Mouse (Mus musculus): Measurements from ENCODE around the gene Vcl. TPM values are rescaled to one million over a fixed set of nuclear protein-coding genes. Genes with fewer than 3 reads are reported as not detected.

Gene Vcl
- total and polyA plus RNA-seq, 3 experiments, result 62.4 to 103 (median 102) TPM

GRCm38 (mm10) chr14:20891941-20892402 lies 37.2 kb upstream of the Vcl start:
- H3K27ac ChIP-seq, result peak overlapping the region; percentile 67
- TF ChIP-seq EP300 (IDR thresholded peaks at IDR 0.05; ENCODE audit: insufficient read depth, low read depth, low read length) (no peak), POLR2A (IDR thresholded peaks at IDR 0.05; ENCODE audit: insufficient read depth, low read depth, low read length) (no peak), CTCF (IDR thresholded peaks at IDR 0.05) (no peak)
- no peaks in the 10 kb centered on the region for H3K79me2 ChIP-seq (replicated peaks; ENCODE audit: control insufficient read depth, insufficient read depth, low read length)
- H3K9ac ChIP-seq (ENCODE audit: low read depth, low read length), result no peak overlapping the region
- intact Hi-C loops (cut with DNase I), result no loop called here
- WGBS, result 22% methylated on average over 9 of the region's 9 CpGs
- no peak overlapping the region for H3K4me3 ChIP-seq
- peaks cover 10% of the 10 kb centered on the region for H3K4me1 ChIP-seq (ENCODE audit: control insufficient read depth, insufficient read depth, low read length)
- peak in 1 of 2 experiments; percentile 39 for DNase-seq
- peaks cover 2% of the 10 kb centered on the region for H3K36me3 ChIP-seq (ENCODE audit: control insufficient read depth, insufficient read depth, low read length)
- H3K27me3 ChIP-seq (ENCODE audit: control insufficient read depth, insufficient read depth, low read length), result no peaks in the 10 kb centered on the region

DNA sequence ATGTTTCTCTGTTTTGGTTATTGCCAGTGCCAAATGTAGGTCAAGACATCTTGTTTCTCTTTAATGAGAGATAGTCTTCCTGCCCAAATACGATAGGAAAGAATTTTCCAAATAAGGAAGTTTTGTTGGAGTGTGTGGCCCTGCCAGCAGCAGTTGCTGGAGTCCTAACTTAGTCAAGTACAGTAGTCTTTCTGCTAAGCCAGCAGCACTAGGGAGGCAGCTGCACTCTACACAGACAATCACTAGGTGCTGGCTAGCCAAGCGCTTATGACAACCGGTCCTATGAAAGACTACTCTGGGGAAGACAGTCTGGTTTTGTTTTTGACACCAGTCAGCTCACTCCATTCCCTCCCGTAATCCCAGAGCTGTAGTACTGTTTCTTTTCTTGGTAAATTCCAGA lies 35.4 kb upstream of the Vcl start:
- peaks cover 2% of the 10 kb centered on the region for H3K36me3 ChIP-seq (ENCODE audit: control insufficient read depth, insufficient read depth, low read length)
- TF ChIP-seq CTCF (IDR thresholded peaks at IDR 0.05), result no peak
- no peak for TF ChIP-seq POLR2A (IDR thresholded peaks at IDR 0.05; ENCODE audit: insufficient read depth, low read depth, low read length)
- TF ChIP-seq EP300 (IDR thresholded peaks at IDR 0.05; ENCODE audit: insufficient read depth, low read depth, low read length), result no peak
- DNase-seq, result peak in 1 of 2 experiments; percentile 28
- 16% methylated on average over 4 of the region's 4 CpGs for WGBS
- H3K27me3 ChIP-seq (ENCODE audit: control insufficient read depth, insufficient read depth, low read length), result no peaks in the 10 kb centered on the region
- peaks cover 10% of the 10 kb centered on the region for H3K4me1 ChIP-seq (ENCODE audit: control insufficient read depth, insufficient read depth, low read length)
- intact Hi-C loops (cut with DNase I), result no loop called here
- no peaks in the 10 kb centered on the region for H3K79me2 ChIP-seq (replicated peaks; ENCODE audit: control insufficient read depth, insufficient read depth, low read length)
- H3K27ac ChIP-seq, result peak overlapping the region; percentile 67
- 0 out of 2 replicates have a peak overlapping the region, but pooled peaks have one; percentile 48 for H3K9ac ChIP-seq (ENCODE audit: low read depth, low read length)
- H3K4me3 ChIP-seq, result no peak overlapping the region

GRCm38 (mm10) chr14:20901267-20901666 lies 27.9 kb upstream of the Vcl start:
- H3K4me1 ChIP-seq (ENCODE audit: control insufficient read depth, insufficient read depth, low read length), result no peaks in the 10 kb centered on the region
- H3K9ac ChIP-seq (ENCODE audit: low read depth, low read length), result no peak overlapping the region
- H3K36me3 ChIP-seq (ENCODE audit: control insufficient read depth, insufficient read depth, low read length), result no peaks in the 10 kb centered on the region
- TF ChIP-seq CTCF (IDR thresholded peaks at IDR 0.05), result no peak
- TF ChIP-seq POLR2A (IDR thresholded peaks at IDR 0.05; ENCODE audit: insufficient read depth, low read depth, low read length), result no peak
- TF ChIP-seq EP300 (IDR thresholded peaks at IDR 0.05; ENCODE audit: insufficient read depth, low read depth, low read length), result no peak
- H3K4me3 ChIP-seq, result no peak overlapping the region
- intact Hi-C loops (cut with DNase I), result no loop called here
- DNase-seq, result no peak
- H3K79me2 ChIP-seq (replicated peaks; ENCODE audit: control insufficient read depth, insufficient read depth, low read length), result no peaks in the 10 kb centered on the region
- 91% methylated on average over 3 of the region's 3 CpGs for WGBS
- no peaks in the 10 kb centered on the region for H3K27me3 ChIP-seq (ENCODE audit: control insufficient read depth, insufficient read depth, low read length)
- no peak overlapping the region for H3K27ac ChIP-seq

- no peak overlapping the region for H3K27ac ChIP-seq
- no peaks in the 10 kb centered on the region for H3K27me3 ChIP-seq (ENCODE audit: control insufficient read depth, insufficient read depth, low read length)
- H3K9ac ChIP-seq (ENCODE audit: low read depth, low read length), result no peak overlapping the region
- no peaks in the 10 kb centered on the region for H3K4me1 ChIP-seq (ENCODE audit: control insufficient read depth, insufficient read depth, low read length)
- no peaks in the 10 kb centered on the region for H3K36me3 ChIP-seq (ENCODE audit: control insufficient read depth, insufficient read depth, low read length)
- 71% methylated on average over 6 of the region's 6 CpGs for WGBS
- TF ChIP-seq POLR2A (IDR thresholded peaks at IDR 0.05; ENCODE audit: insufficient read depth, low read depth, low read length) (no peak), EP300 (IDR thresholded peaks at IDR 0.05; ENCODE audit: insufficient read depth, low read depth, low read length) (no peak), CTCF (IDR thresholded peaks at IDR 0.05) (no peak)
- no peaks in the 10 kb centered on the region for H3K79me2 ChIP-seq (replicated peaks; ENCODE audit: control insufficient read depth, insufficient read depth, low read length)
- intact Hi-C loops (cut with DNase I), result no loop called here
- DNase-seq, result no peak
- no peak overlapping the region for H3K4me3 ChIP-seq
These were observed 26.1 kb upstream of the Vcl start for GRCm38 (mm10) chr14:20903137-20903536.

DNA sequence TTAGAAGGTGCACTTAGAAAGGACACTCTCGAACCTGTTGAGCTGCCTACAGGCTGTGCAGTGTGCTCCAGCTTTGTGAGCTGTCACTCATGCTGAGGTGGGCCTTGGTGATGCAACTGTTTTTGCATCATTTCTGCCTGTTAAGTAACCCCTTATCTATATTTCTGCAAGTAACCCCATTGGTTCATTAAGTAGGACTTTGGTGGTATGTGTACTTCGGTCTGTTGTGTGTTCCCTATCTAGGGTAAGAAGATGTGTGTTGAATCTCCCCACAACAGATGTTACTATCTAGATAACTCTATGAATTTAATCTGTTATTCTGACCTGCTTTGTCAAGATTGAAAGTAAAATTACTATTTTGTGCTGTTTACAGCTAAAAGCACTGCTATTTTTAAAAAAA lies 17.4 kb upstream of the Vcl start:
- Histone ChIP-seq H3K79me2 (replicated peaks; ENCODE audit: control insufficient read depth, insufficient read depth, low read length) (no peaks in the 10 kb centered on the region), H3K4me3 (no peak overlapping the region), H3K27ac (no peak overlapping the region), H3K27me3 (ENCODE audit: control insufficient read depth, insufficient read depth, low read length) (no peaks in the 10 kb centered on the region), H3K36me3 (ENCODE audit: control insufficient read depth, insufficient read depth, low read length) (no peaks in the 10 kb centered on the region), H3K9ac (ENCODE audit: low read depth, low read length) (no peak overlapping the region), H3K4me1 (ENCODE audit: control insufficient read depth, insufficient read depth, low read length) (peaks cover 1% of the 10 kb centered on the region; the same call in 1 of the 2 replicates)
- no peak for TF ChIP-seq CTCF (IDR thresholded peaks at IDR 0.05)
- TF ChIP-seq POLR2A (IDR thresholded peaks at IDR 0.05; ENCODE audit: insufficient read depth, low read depth, low read length), result no peak
- no peak for TF ChIP-seq EP300 (IDR thresholded peaks at IDR 0.05; ENCODE audit: insufficient read depth, low read depth, low read length)
- intact Hi-C loops (cut with DNase I), result no loop called here
- WGBS, result 87% methylated on average over 2 of the region's 2 CpGs
- DNase-seq, result no peak

DNA sequence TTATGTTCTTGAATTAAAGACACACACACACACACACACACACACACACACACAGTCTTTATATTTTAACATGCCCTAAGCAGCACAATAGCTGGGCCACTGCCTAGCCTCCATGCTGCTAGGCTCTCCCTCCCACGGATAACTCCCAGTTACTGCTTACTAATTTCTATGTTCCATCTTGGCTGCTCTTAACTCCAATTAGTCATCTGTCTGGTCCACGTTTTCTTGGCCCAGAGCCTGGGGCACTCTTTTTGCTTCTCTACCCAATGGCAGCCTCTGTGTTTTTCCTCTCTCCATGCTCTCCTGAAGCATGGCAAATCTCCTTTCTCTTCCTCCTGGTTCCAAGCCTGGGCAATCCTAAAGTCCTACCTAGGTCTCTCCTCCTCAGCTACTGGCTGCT lies 14.8 kb upstream of the Vcl start:
- H3K27me3 ChIP-seq (ENCODE audit: control insufficient read depth, insufficient read depth, low read length), result no peaks in the 10 kb centered on the region

More for the DNA sequence above, 14.8 kb upstream of the Vcl start:
- Histone ChIP-seq H3K27ac (no peak overlapping the region), H3K4me3 (no peak overlapping the region), H3K36me3 (ENCODE audit: control insufficient read depth, insufficient read depth, low read length) (no peaks in the 10 kb centered on the region), H3K79me2 (replicated peaks; ENCODE audit: control insufficient read depth, insufficient read depth, low read length) (no peaks in the 10 kb centered on the region), H3K9ac (ENCODE audit: low read depth, low read length) (no peak overlapping the region), H3K4me1 (ENCODE audit: control insufficient read depth, insufficient read depth, low read length) (peaks cover 1% of the 10 kb centered on the region; the same call in 1 of the 2 replicates)
- 8% methylated on average over 2 of the region's 2 CpGs for WGBS
- peak in 1 of 2 experiments; percentile 18 for DNase-seq
- intact Hi-C loops (cut with DNase I), result no loop called here
- TF ChIP-seq EP300 (IDR thresholded peaks at IDR 0.05; ENCODE audit: insufficient read depth, low read depth, low read length) (no peak), POLR2A (IDR thresholded peaks at IDR 0.05; ENCODE audit: insufficient read depth, low read depth, low read length) (no peak), CTCF (IDR thresholded peaks at IDR 0.05) (no peak)

All from heart, adult 2 months (tissue).